Mouse (Mus musculus) T-helper 17 cell (primary cell): ENCODE measurements around the gene Actn4.
"Not testable (repeated sequence)": the region's sequence is repeated elsewhere in the genome, so short reads cannot be mapped to it uniquely, and the experiment has no call there.

Experiments
- in situ Hi-C, 2 experiments: fragments of 300-600 bp; cut with MboI, MseI; formaldehyde crosslinking; loops; 1 replicate in 1 of 2; 2 replicates in 1 of 2; pipeline ENCODE4 v1.15.1; 2025; ENCODE audit warnings: high pct_unique_total_duplicates in 2 of 2

The Actn4 gene

GRCm38 (mm10) chr7:28971029-28971428, 8.9 kb upstream of the Actn4 start:
- in situ Hi-C loops = no loop called here

GRCm38 (mm10) chr7:28969672-28970394, 7.7 kb upstream of the Actn4 start:
- in situ Hi-C loops = no loop called here

GRCm38 (mm10) chr7:28969271-28969670, 7.1 kb upstream of the Actn4 start:
- in situ Hi-C loops = no loop called here

GRCm38 (mm10) chr7:28968120-28968519, 6.0 kb upstream of the Actn4 start:
- in situ Hi-C loops = not testable (repeated sequence)

- in situ Hi-C loops = no loop called here
Measured at GRCm38 (mm10) chr7:28966751-28967505, 4.8 kb upstream of the Actn4 start.

DNA sequence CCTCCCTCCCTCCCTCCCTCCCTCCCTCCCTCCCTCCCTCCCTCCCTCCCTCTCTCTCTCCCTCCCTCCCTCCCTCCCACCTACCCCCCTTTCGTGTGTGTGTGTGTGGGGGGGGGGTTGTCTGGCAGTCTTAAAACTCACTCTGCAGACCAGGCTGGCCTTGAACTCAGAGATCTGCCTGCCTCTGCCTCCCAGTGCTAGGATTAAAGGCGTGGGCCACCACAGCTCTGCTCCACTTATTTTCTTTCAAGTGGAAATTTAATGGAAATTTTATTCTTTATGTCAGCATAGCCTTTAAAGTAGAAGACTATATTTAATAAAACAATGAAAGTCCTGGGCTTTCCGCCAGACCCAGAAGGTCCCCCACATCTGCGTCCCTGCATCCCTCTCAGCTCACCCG, 4.0 kb upstream of the Actn4 start:
- in situ Hi-C loops = no loop called here

- in situ Hi-C loops = no loop called here
Measured at GRCm38 (mm10) chr7:28965346-28965840, 3.3 kb upstream of the Actn4 start.

- in situ Hi-C loops = no loop called here
Measured at GRCm38 (mm10) chr7:28963399-28963923, 1.3 kb upstream of the Actn4 start.

- in situ Hi-C loops = no loop called here
Measured at GRCm38 (mm10) chr7:28961584-28961926, 585 bp downstream of the Actn4 start.

DNA sequence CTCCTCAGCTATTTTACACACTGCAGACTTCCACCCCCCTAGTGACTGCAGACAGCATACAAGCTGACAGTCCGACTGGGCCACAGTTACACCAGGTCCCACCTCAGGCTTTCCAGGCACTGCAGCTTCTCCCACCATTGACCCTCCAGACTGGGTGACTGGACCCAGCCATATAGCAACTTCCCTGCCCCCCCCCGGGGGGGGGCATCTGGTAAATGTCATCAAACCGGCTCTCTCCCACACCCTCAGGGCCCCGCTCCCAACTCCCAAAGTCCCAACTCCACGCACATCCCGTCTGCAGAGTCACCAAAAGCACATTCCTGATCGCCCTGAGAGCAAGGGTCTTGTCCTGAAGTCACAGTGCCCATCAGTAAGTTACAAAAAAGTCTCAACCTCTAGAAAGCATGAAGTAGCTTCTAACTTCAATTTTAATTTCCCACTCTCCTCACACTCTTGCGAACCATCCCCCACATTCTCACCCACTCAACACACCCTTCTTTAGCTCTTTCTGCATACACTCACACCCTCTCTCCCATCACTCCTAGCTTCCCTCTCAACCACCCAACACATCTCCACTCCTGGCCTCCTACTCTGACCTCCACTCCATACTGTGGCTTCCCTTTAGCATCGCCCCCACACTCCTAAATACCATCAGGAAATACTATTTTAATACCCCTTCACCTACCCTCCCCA, 1.6 kb downstream of the Actn4 start:
- in situ Hi-C loops = no loop called here

GRCm38 (mm10) chr7:28959505-28960045, 2.6 kb downstream of the Actn4 start:
- in situ Hi-C loops = no loop called here

GRCm38 (mm10) chr7:28958770-28959169, 3.4 kb downstream of the Actn4 start:
- in situ Hi-C loops = no loop called here

- in situ Hi-C loops = no loop called here
Measured at GRCm38 (mm10) chr7:28957997-28958725, 4.0 kb downstream of the Actn4 start.

DNA sequence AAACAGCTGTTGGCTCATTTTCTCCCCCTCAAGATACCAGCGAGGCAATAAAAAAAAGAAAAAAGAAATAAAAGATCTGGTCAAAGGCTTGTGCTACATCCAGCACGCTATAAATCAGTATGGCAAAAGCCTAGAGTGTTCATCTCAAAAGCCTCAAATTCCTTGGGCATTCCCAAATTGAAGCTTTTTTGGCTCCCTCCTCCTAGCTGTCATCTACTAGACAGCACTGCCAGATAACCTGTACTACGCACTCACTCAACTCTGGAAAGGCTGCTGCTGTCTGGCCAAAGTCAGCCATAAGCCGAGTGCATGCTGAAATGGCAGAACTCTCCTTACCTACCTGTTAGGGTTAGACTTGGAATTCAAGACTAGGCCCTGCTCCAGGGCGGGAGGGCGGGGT, 4.9 kb downstream of the Actn4 start:
- in situ Hi-C loops = no loop called here

GRCm38 (mm10) chr7:28956270-28956669, 5.9 kb downstream of the Actn4 start:
- in situ Hi-C loops = no loop called here

- in situ Hi-C loops = no loop called here
Measured at GRCm38 (mm10) chr7:28955295-28955897, 6.7 kb downstream of the Actn4 start.

- in situ Hi-C loops = no loop called here
Measured at GRCm38 (mm10) chr7:28954773-28955172, 7.4 kb downstream of the Actn4 start.

DNA sequence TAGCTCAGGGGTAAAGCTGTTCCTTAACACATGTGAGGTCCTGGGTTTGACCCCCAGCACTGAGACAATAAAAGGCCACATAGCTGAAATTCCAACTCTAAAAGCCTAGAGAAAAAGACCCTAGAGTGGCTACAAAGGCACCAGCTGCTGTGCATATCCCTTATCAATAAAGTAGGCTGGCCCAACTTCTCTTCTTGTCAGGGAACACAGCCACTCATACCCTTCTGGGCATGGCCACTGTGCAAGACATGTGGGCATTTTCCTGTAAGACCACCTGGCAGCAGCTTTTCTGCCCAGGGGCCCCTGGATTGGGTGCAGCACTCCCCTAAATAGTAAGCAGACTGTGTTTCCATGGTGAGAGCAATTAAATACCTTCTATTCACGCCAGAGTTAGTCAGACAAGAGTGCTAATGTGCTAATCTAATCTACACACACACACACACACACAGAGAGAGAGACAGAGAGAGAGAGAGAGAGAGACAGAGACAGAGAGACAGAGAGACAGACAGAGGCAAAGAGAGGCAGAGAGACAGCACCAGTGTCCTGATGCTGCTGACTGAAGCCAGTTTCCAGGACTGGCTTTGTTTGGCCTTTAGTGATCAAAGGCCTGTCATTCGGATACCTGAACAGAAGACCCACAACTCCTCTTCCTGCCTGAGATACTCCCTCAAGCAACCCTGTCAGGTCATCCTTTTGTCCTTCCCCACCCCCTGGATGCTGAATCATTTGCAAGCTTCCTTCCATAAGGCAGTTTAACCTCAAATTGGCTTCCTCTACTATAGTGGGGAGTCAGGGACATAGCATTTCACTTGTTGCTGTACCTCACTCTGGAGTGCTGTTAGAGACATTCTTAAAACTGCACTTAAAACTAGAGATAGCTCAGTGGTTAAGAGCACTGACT, 8.4 kb downstream of the Actn4 start:
- in situ Hi-C loops = no loop called here

GRCm38 (mm10) chr7:28952786-28953185, 9.4 kb downstream of the Actn4 start:
- in situ Hi-C loops = no loop called here

- in situ Hi-C loops = no loop called here
Measured at GRCm38 (mm10) chr7:28951764-28952163, 10.4 kb downstream of the Actn4 start.
